Mouse (Mus musculus): ENCODE results near the gene Slc26a10.
"Not testable (repeated sequence)": the region's sequence is repeated elsewhere in the genome, so short reads cannot be mapped to it uniquely, and the experiment has no call there.

Slc26a10 gene

DNA sequence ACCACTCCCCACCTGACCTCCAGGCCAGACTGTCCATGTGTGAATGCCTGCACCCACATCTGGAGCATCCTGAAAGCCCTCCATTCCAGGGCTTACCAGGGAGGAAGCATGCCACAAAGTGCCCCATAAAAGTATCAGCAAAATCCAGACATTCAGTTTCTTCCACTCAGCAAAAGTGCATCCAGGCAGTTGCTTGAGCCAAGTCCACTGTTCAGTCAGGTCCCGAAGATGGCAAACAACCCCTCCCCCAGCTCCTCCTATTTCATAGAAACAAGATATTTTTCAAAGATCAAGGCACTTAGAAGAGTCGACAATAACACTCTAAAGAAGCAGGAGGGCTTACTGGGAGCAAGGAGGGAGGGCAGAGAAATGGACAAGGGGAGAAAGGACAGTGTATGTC lies 18.0 kb upstream of the Slc26a10 start:
- no peak for DNase-seq (ENCODE audit: low read depth, low spot score)

DNA sequence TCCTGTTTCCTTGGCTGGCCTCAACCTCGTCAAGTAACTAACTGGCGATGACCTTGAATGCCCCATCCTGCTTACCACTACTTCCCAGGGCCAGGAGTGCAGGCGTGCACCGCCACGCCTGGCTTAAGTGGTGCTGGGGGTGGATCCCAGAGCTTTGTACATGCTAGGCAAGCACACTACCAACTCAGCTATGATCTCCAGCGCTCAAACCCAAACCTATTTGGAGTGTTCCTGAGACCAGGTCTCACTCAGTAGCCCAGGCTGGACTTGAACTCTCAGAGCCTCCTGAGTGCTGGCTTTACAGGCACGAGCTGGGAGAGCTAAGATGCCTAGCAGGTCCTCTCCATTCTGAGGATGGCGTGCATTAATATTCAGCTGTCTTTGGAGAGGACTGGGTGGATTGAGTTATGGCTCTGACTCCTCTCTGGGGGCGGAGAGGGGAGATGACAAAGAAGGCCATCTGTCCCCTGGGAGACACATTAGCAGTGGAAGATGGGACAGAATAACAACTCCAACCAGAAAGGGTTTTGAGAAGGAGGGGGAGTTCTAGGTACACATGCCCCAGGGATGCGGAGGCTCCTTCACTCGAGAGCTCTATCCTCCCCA lies 17.2 kb upstream of the Slc26a10 start:
- DNase-seq (ENCODE audit: low read depth, low spot score): no peak

DNA sequence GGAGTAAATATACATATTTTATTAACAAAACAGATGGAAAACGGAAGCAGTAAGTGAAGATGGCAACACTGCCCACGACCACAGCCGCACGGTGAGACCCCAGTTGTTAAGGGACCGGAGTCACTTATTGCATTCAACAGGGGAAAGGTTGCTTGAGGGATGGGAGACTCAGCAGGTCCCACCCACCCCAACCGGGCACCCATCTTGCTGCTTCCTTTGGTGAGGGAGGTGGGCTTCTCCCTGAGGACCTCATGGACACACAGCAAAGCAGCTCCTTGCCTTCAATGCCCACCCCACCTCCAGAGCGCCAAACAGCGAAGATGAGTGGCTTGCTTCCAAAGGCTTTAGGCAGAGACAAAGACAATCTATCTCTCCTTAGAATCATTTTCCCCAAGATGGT lies 16.7 kb upstream of the Slc26a10 start:
- no peak for DNase-seq (ENCODE audit: low read depth, low spot score)

DNA sequence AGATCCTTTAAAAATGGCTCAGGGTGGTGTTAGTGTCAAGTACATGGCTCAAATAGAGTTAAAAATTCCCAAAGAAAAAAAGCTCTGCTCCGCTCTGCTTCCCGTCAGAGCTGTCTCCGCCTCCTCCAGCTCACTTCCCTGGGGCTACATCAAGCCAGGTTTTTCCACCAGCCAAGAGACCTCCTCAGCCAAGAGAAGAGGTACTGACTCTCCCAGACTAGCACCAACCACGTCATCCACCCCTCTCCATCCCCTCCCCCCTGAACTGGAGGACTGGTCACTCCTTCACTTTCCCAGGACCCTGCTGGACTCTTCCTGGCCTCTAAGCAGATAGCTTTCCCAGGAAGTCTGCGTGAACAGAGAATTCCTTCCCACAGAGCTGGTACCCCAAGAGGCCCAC lies 15.9 kb upstream of the Slc26a10 start:
- DNase-seq (ENCODE audit: low read depth, low spot score): no peak

DNA sequence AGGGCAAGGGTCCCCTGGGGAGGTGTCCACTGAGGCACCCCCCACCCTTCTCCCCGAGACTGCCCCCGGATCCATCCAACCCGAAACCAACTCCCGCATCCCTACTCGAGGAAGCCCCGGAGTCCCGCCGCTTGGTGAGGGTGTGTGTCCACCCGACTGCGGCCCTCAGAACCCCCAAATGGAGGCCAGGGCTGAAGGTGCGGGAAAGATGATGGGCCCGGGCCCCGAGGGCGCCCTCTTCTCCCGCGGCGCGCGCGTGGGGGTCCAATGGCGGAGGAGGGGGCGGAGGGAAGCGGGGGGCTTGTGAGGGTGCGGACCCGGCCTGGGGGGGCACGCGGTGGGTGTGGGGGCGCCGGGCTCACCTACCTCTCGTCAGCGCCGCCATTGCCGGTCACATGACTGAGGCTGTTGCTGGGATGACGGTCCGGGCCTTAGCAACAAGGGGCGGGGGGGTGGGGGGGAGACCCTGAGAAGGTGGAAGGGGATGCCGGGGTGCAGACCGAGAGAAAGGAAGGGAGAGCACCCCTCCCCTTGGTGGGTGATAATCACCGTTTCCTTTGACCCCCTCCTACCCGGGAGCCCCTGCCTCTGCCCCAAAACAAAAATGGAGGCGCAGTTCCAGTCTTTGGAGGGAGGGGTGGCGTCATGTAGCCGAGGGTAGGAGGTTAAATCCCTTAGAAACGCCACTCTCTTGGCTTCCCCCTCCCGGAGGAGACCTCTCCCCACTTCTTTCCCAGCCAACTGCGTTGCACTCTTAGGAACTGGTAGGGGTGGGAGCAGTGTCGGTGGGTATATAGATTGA lies 15.1 kb upstream of the Slc26a10 start, which contains the start of gene Dtx3:
Gene Dtx3, minus strand, starts transcription at position 401 of the 802 bp plus-strand sequence.
- DNase-seq (ENCODE audit: low read depth, low spot score): no peak

DNA sequence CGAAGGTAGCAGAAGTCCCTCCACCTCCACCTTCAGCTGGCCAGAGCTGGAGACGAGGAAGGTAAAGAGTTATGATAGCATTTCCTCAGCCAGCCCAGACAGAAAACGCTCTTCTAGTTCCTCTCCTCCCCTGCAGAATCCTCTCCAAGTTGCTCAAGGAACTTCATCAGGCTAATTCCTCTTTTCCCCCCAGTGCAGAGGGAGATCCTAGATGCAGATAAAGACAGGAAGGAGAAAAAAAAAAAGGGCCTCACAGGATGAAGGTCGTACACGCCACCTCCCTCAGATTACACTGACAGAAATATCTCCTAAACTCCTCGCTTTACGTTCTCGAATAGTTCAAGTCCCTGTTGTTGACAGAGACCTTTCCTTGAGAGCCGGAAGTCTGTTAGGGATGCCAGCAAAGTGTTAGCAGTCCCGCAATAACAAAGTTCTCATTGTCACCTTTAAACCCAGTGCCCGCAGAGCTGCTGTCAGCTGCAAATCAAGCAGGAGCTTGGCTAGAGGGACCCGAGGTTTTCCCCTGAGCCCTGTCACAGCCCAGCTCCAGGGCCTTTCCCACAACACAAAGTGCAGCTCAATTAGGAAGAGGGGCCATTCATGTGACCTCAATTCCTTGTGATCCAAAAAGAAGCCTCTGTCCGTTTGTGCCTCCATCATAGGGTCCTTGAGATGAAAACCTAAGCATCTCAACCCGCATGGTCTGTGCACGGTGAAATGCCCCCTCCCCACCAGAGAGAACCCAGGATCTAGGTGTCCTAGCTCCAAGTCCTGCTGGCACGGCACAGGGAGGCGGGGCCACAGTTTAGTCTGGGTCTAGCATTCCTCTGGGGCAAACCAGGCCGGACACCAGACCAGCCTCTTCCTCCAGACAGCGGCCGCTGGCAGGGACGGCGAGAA lies 14.2 kb upstream of the Slc26a10 start:
- no peak for DNase-seq (ENCODE audit: low read depth, low spot score)

DNA sequence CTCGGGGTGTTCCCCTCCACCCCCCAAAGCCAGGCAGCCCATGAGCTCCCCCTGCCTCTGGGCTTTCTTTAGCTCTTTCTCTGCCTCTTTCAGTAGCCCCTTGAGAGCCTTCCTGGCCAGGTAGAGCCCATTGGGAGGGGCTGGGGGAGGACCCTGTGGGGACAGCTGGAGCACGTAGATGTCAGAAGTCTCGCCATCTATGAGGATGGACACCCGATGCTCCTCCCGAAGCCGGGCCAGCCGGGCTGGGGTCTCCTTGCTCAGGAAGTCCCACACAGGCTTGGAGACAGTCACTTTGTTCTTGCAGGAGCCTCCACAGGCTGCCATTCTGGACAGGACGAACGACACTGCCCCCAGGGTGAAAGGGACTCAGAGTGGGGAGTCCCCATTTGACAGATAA lies 12.6 kb upstream of the Slc26a10 start:
- no peak for DNase-seq (ENCODE audit: low read depth, low spot score)

DNA sequence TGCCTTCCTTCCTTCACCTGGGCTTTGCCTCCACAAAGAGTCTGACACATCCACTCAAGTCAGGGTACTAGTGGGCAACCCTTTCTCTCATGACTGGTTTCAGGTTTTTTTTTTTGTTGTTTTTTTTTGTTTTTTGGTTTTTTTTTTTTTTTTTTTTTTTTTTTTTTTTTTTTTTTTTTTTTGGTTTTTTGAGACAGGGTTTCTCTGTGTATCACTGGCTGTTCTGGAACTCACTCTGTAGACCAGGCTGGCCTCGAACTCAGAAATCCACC lies 11.5 kb upstream of the Slc26a10 start:
- not testable (repeated sequence) for DNase-seq (ENCODE audit: low read depth, low spot score)

DNA sequence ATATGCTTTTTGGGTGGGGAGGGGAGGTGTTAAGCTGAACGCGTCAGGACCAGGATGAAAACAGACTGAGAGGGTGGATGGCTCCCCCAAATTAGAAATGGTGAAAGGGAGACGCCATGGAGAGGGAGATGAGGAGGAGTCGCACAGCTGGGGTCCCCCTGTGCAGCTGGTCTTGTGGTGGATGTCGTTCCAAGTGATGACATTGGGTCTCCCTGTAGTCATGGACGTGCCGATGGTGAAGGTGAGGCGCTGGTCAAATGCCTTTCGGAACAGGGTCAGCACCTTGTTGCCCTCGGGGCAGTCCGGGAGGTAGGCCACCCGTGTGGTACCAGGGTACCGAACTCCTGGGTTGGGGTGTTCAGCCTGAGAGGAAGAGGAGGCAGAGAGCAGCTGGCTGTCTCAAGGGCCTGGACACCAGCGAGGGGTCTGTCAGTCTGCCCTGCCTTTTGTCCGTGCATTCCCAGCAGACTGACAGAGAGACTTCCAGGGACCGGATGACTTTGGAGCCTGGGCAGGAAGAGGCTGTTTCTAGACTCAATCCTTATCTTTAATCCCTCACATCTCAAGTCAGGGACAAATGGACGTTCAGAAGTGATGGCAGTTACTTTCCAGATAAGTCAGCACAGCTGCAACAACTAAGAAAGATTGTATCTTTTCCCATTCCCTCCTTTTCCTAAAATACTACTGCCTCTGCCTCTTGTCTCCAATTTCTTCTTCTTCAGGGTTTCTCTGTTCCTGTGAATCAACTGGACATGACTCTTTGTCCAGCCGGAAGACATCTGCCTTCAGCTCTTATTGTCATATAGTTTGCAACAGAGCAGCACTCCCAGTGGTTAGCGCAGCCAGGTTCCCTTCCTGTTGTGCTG lies 11.0 kb upstream of the Slc26a10 start:
- DNase-seq (ENCODE audit: low read depth, low spot score): no peak

DNA sequence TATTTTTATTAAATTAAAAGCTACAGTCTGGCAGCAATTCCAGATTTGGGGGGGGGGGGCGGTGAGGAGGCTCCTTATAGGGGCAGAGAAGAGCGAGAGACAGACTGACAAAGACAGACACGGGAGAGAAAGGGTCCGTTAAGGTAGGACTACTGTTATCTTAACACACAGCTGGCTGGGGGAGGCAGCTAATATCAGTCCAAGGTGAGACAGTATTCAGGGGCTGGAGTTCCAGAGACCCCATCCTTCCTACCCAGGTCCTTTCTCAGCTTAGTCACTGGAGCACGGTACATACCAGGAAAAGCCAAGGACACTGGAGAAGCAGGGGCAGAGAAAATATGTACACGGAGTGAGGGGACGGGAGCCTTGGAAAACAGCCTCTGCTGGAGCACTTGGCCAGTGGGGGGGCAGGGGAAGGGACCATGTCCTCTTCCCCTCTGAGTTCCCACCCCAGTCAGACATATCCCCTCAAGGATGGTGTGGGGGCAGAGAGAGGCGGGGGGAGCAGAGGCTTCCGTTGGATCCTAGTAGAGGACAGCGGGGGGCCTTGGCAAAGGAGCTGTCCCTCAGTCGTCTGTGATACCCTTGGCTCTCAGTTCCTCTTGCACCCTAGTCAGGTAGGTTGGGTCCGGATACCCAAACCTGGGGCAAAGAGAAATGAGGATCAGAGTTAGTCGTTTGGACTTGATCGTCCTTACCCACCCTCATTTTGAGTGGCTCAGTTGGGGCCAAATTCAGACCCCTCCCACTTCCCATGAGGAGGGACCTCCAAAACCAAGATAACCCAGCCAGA lies 10.1 kb upstream of the Slc26a10 start:
- no peak for DNase-seq (ENCODE audit: low read depth, low spot score)

DNA sequence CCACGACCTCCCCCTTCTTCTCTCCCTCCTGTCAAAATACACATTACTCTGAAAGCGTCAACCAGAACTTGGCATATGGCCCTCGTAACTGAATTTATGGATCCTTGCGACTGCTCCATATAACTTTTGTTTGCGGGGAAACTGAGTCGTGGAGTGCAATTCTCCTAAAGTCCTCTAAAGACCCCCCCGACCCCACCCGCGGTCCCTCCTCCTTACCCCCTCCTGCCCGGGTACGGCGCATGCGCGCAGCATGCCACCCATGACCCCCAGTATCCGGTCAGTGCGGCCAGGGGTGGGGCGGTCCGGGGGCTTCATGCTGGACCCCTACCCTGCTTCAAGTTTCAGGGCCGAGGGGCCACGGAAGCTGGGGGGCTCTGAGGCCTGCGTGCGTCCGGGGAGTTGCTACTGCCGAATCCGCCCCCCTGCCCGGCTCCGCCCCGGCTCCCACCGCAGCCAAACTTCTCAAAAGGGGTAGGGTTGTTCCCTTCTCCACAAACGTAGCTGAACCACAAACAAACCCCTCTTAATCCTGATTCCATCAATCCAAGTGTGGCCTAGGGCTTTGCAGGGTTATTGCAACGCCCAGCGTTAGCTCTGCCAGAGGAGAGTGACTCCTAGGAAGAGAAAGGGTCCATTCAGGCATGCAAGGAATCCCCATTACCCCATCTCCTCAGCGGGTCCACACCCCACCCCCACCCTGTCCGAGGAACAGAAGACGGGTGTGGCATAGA lies 9.4 kb upstream of the Slc26a10 start, which contains the start of gene Arhgef25:
Gene Arhgef25, minus strand, starts transcription at position 433 of the 731 bp plus-strand sequence.
- DNase-seq (ENCODE audit: low read depth, low spot score): no peak

DNA sequence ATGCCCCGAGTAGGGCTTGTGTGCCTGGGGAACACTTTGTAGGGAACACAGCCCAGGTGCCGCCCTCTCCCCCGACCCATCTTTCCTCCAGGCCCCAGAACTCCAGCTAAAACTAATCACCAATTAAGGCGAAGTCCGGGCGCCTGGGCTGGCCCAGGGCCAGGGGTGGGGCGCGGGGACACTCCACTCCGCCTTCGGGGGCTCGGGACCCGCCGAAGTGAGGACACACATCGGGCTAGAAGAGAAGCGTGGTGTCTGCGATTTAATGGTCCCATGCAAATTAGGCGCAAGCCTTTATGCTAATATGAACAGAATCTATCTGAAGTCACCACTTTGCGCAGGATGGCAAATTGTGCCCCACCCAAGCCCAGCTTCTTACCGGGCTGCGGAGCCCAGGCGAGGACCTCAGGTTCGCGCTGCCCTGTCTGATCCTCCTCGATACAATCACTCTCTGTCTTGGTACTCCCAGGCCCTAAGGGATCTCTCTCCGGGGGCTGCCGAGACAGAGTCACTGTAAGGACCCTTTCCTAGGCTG lies 8.7 kb upstream of the Slc26a10 start:
- DNase-seq (ENCODE audit: low read depth, low spot score): no peak

DNA sequence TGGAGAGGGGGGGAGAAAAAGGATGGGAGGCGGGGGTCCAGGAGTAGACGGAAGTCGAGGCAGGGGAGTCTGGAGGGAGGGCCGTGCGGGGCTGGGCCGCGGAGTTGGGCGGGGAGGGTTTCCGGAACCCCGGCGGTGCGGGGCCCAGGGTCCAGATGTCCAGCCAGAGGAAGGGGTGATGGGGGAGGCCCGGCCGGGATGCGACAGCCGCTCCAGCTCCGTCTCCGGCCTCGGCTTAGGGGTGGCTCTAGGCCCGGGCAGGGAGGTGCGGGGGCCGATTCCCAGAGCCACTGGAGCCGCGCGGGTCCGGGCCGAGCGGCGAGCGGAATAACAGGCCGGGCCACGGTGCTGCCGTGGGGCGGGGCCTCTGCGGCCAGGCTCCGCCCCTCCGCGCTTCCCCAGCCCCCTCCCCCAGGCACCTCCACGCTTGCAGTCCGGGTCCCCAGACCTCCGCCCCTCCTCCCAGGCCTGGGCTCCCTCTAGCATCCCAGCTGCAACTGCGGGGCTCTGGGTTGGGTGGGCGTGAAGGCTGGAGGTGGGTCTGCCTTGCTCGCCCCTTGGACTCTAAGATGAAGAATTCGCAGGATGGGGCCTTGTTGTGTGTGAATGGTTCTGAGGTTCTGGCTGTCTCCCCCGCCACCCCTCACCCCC lies 8.1 kb upstream of the Slc26a10 start:
- no peak for DNase-seq (ENCODE audit: low read depth, low spot score)

DNA sequence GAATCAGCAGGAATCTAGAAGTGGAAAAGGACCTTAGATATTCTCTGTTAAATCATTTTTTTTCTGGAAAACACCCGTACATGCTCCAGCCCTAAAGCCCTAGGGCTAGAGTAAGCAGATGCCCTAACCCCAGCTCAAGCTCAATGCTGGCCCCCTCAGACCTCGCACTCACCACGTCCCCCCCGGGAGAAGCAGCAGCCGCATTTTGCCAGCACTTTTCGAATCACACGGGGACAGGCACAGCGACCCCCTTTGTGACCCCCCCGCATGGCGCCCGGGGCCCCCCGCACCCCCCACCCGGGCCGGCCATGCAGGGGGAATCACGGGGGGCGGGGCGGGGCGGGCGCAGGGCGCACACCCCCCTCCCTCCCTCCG lies 7.6 kb upstream of the Slc26a10 start:
- DNase-seq (ENCODE audit: low read depth, low spot score): no peak

DNA sequence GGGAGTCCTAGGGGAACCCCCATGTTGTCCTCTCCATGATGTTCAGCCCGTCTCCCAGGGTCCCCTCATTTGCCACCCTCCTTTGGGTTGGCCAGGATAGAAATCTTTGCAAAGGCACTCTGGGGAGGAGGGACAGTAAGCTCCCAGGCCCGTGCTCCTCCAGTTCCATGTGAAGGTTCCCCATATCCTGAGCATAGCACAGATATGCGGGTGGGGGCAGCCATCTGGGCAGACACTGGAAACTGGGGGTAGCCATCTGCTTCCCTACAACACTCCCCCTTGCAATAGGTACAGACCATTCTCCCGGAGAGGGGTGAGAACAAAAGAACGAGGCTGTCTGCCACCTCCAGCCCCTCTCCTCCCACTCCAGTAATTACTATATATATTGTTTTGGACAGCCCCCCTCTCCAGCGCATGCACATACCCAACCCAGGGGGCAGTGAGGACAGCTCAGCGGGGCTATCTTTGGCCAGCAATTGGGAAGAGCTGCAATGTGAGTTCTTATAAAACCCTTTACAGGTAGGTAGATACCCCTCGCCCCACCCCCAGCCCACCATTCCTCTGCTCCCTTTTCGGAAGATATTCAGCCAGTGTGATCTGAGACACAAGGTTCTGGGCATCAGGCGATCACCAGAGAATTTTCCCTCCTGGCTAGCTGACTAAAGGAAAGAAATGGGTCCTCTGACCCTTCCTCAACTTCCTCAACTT lies 7.1 kb upstream of the Slc26a10 start:
- no peak for DNase-seq (ENCODE audit: low read depth, low spot score)

DNA sequence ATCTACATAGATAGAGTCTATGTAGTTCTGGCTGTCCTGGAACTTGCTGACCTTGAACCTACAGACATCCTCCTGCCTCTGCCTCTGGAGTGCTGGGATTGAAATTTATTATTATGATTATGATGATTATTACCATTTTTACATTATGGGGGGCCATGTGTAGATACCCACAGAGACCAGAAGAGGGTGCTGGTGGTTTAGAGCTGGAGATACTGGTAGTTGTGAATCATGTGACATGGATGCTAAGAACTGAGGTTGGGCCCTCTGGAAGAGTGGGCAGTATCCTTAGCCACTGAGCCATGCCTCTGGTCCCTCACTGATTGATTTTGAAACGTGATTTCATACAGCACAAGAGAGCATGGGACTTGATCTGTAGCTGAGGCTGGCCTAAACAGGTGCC lies 6.0 kb upstream of the Slc26a10 start:
- DNase-seq (ENCODE audit: low read depth, low spot score): no peak

DNA sequence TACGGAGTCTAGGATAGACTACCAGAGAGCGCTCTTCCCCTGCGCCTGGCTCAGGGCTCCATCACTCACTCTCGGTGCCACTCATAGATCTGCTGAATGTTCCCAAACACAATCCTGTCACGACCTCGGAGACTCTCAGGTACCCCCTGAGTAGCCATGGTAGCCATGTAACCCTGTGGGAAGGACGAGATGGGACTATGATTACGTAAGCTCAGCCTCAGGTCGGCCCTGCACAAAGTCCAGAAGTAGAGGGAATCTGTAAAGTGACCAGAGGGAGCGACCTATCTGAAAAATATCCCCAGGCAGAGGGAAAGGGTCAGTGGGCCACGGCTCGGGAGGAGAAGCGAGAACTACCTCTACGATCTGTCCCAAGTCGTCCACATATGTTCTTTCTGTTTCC lies 5.1 kb upstream of the Slc26a10 start:
- DNase-seq (ENCODE audit: low read depth, low spot score): no peak

DNA sequence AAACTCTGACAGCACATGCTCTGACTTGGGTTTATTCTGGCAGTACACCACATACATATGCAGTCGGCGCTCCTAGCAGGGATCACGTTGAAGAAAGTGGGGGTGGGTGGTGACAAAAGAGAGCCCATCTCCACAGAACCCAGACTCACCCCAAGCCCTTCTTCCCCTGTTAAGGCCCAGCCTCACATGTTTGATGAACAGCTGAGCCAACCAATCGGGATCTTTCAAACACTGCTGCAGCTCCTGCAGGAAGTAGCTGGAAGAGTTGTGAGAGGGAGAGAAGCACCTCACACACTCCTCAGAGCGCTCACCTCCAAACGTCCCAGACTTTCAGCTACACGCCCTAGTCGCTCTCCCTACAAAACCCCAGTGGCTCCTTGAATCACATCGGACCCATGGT lies 4.7 kb upstream of the Slc26a10 start:
- DNase-seq (ENCODE audit: low read depth, low spot score): no peak

DNA sequence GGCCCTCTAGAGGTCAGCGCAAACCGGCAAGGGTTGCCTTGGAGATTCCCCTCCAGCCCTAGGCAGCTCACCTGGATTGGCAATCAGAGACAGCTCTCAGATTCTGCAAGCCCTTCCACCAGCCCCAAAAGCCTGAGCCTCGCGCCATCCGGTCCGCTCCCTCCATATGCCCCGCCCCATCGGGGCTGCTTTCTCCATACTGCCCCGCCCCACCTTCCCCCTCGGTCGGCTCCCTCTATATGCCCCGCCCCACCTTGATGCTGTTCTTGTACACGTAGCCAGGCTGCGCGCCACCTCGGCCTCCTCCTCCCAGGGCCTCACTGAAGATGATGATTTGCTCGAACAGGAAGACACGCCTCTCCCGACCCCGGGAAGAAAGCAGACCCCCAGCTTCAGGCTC lies 3.3 kb upstream of the Slc26a10 start:
- DNase-seq (ENCODE audit: low read depth, low spot score): no peak

All from retina, adult 2 months (tissue).